Mouse (Mus musculus): ENCODE measurements around the gene Bcor. TPM values are rescaled to one million over a fixed set of nuclear protein-coding genes. Genes with fewer than 3 reads are reported as not detected.

Gene Bcor
- polyA plus RNA-seq, 1 experiment: 12.1 TPM

- no peak for TF ChIP-seq REST (IDR thresholded peaks at IDR 0.05; ENCODE audit: insufficient read depth, insufficient read length)
- no peak for TF ChIP-seq MAX (IDR thresholded peaks at IDR 0.05; ENCODE audit: low read depth)
- TF ChIP-seq POLR2AphosphoS2 (IDR thresholded peaks at IDR 0.05; ENCODE audit: insufficient read length, low read depth): no peak
- peaks cover 16% of the 10 kb centered on the region for H3K79me2 ChIP-seq (ENCODE audit: control insufficient read depth, insufficient read depth)
- no peak overlapping the region for H3ac ChIP-seq (ENCODE audit: control insufficient read depth, insufficient read length)
- H3K36me3 ChIP-seq (ENCODE audit: control insufficient read depth, insufficient read depth): no peaks in the 10 kb centered on the region
- no peak overlapping the region for H3K4me2 ChIP-seq (ENCODE audit: low read depth)
- H3K4me3 ChIP-seq: no peak overlapping the region
- no peaks in the 10 kb centered on the region for H3K27me3 ChIP-seq (ENCODE audit: control insufficient read depth, insufficient read depth, insufficient read length)
Observed at GRCm38 (mm10) chrX:12110518-12110917, 49.6 kb downstream of the Bcor start.

- peak overlapping the region; percentile 38 for H3K4me2 ChIP-seq (ENCODE audit: low read depth)
Observed at GRCm38 (mm10) chrX:12105358-12105757, 54.8 kb downstream of the Bcor start.

GRCm38 (mm10) chrX:12096783-12097526 lies 63.2 kb downstream of the Bcor start:
- Histone ChIP-seq H3K4me2 (ENCODE audit: low read depth) (no peak overlapping the region), H3K79me2 (ENCODE audit: control insufficient read depth, insufficient read depth) (no peaks in the 10 kb centered on the region), H3ac (ENCODE audit: control insufficient read depth, insufficient read length) (no peak overlapping the region), H3K4me3 (no peak overlapping the region), H3K27me3 (ENCODE audit: control insufficient read depth, insufficient read depth, insufficient read length) (no peaks in the 10 kb centered on the region), H3K36me3 (ENCODE audit: control insufficient read depth, insufficient read depth) (no peaks in the 10 kb centered on the region)
- TF ChIP-seq POLR2AphosphoS2 (IDR thresholded peaks at IDR 0.05; ENCODE audit: insufficient read length, low read depth): no peak

More at GRCm38 (mm10) chrX:12105358-12105757, 54.8 kb downstream of the Bcor start:
- TF ChIP-seq POLR2A (IDR thresholded peaks at IDR 0.05; ENCODE audit: insufficient read length, low read depth) (no peak), SRF (IDR thresholded peaks at IDR 0.05; ENCODE audit: control insufficient read depth, insufficient read length, low read depth) (no peak), E2F4 (IDR thresholded peaks at IDR 0.05; ENCODE audit: insufficient read depth) (no peak), USF1 (IDR thresholded peaks at IDR 0.05; ENCODE audit: low read depth) (no peak), MAX (IDR thresholded peaks at IDR 0.05; ENCODE audit: low read depth) (no peak), MYOG (IDR thresholded peaks at IDR 0.05; ENCODE audit: control insufficient read depth in 1 of 3, insufficient read depth in 1 of 3, insufficient read length in 2 of 3, low read depth in 2 of 3) (peak in 1 of 3 experiments; percentile 32), MYOD1 (IDR thresholded peaks at IDR 0.05; ENCODE audit: control insufficient read depth in 1 of 3, insufficient read length in 2 of 3, low read depth in 2 of 3) (peak in 1 of 3 experiments; percentile 2), TCF3 (IDR thresholded peaks at IDR 0.05; ENCODE audit: insufficient read length, low read depth) (no peak)
- H3K79me2 ChIP-seq (ENCODE audit: control insufficient read depth, insufficient read depth): peaks cover 7% of the 10 kb centered on the region
- no peak overlapping the region for H3K4me3 ChIP-seq
- H3ac ChIP-seq (ENCODE audit: control insufficient read depth, insufficient read length): no peak overlapping the region
- no peaks in the 10 kb centered on the region for H3K27me3 ChIP-seq (ENCODE audit: control insufficient read depth, insufficient read depth, insufficient read length)
- no peaks in the 10 kb centered on the region for H3K36me3 ChIP-seq (ENCODE audit: control insufficient read depth, insufficient read depth)

DNA sequence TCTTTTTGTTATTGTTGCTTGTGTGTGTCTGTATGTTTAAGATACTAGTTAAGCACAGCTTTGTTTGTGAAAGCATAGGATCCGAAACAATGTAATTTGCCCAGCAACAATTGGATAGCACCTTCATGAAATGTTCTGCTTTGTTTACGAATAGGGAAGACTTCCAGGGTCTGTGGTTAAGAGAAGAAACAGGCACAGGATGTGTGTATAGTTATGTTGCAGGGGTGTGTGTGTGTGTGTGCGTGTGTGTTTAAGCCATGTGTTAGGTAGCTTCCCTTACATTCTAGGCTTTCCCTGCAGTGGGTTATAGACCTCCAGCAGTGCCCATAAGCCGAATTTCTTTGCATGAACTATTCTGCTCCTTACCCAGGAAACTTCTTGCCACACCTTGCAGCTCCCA lies 66.8 kb downstream of the Bcor start:
- H3K36me3 ChIP-seq (ENCODE audit: control insufficient read depth, insufficient read depth): no peaks in the 10 kb centered on the region
- no peaks in the 10 kb centered on the region for H3K27me3 ChIP-seq (ENCODE audit: control insufficient read depth, insufficient read depth, insufficient read length)
- no peak overlapping the region for H3K4me2 ChIP-seq (ENCODE audit: low read depth)
- TF ChIP-seq TCF12 (IDR thresholded peaks at IDR 0.05; ENCODE audit: insufficient read depth, poor library complexity, severe bottlenecking) (no peak), USF1 (IDR thresholded peaks at IDR 0.05; ENCODE audit: low read depth) (no peak), MAX (IDR thresholded peaks at IDR 0.05; ENCODE audit: low read depth) (no peak), MYOD1 (IDR thresholded peaks at IDR 0.05; ENCODE audit: control insufficient read depth in 1 of 3, insufficient read length in 2 of 3, low read depth in 2 of 3) (no peak), POLR2A (IDR thresholded peaks at IDR 0.05; ENCODE audit: insufficient read length, low read depth) (no peak), POLR2AphosphoS2 (IDR thresholded peaks at IDR 0.05; ENCODE audit: insufficient read length, low read depth) (no peak), E2F4 (IDR thresholded peaks at IDR 0.05; ENCODE audit: insufficient read depth) (no peak), TCF3 (IDR thresholded peaks at IDR 0.05; ENCODE audit: insufficient read length, low read depth) (no peak), CEBPB (IDR thresholded peaks at IDR 0.05; ENCODE audit: insufficient read depth, poor library complexity, severe bottlenecking) (no peak), SRF (IDR thresholded peaks at IDR 0.05; ENCODE audit: control insufficient read depth, insufficient read length, low read depth) (no peak), MYOG (IDR thresholded peaks at IDR 0.05; ENCODE audit: control insufficient read depth in 1 of 3, insufficient read depth in 1 of 3, insufficient read length in 2 of 3, low read depth in 2 of 3) (no peak), REST (IDR thresholded peaks at IDR 0.05; ENCODE audit: insufficient read depth, insufficient read length) (no peak)
- H3ac ChIP-seq (ENCODE audit: control insufficient read depth, insufficient read length): no peak overlapping the region
- H3K79me2 ChIP-seq (ENCODE audit: control insufficient read depth, insufficient read depth): no peaks in the 10 kb centered on the region
- H3K4me3 ChIP-seq: no peak overlapping the region

DNA sequence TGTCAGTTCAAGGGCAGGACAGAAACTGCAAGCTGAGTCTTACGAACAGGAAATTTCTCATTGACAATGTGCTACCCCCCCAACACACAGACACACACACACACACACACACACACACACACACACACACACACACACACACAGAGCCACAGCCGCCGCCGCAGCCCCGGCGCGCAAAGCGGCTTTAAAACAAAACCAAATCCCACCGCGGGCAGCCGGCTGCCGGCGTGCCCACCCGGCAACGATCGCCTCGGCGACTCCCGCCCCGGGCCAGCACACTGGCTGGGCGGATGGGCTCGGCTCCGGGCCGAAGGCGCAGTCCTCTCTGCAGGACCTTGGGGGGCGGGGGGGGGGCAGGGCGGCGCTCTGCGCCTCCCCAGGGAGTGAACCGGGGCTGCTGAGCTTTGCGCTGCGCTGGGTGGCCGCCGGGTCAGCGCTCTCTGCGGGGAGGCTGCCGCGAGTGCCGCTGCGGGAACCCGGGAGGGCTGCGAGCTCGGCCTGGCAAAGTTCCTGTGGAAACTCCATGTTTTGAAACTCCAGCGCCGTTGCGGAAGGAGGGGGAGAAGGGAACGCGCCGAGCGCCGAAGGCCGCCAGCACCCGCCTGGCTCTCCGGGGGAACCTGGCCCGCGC lies 68.6 kb downstream of the Bcor start:
- H3ac ChIP-seq (ENCODE audit: control insufficient read depth, insufficient read length): peak overlapping the region; percentile 29
- H3K79me2 ChIP-seq (ENCODE audit: control insufficient read depth, insufficient read depth): no peaks in the 10 kb centered on the region
- H3K36me3 ChIP-seq (ENCODE audit: control insufficient read depth, insufficient read depth): no peaks in the 10 kb centered on the region
- peak overlapping the region; percentile 78 for H3K4me2 ChIP-seq (ENCODE audit: low read depth)
- TF ChIP-seq POLR2A (IDR thresholded peaks at IDR 0.05; ENCODE audit: insufficient read length, low read depth) (peak; percentile 30), POLR2AphosphoS2 (IDR thresholded peaks at IDR 0.05; ENCODE audit: insufficient read length, low read depth) (no peak)
- H3K4me3 ChIP-seq: peak overlapping the region; percentile 13
- no peaks in the 10 kb centered on the region for H3K27me3 ChIP-seq (ENCODE audit: control insufficient read depth, insufficient read depth, insufficient read length)

All from myocyte (in vitro differentiated cells).